Mouse (Mus musculus) C2C12 (cell line): Measurements from ENCODE around the gene Patj.

Experiments used
- CEBPB ChIP-seq: IDR thresholded peaks from one replicate; pipeline ENCODE4 v1.6.1; 2011; ENCODE audit warnings: low read depth, mild to moderate bottlenecking, control low read depth, moderate library complexity
- CTCF ChIP-seq: IDR thresholded peaks from one replicate; pipeline ENCODE4 v1.5.1; 2011; ENCODE audit not compliant: control insufficient read depth, insufficient read depth, insufficient read length
- FOSL1 ChIP-seq: IDR thresholded peaks from one replicate; pipeline ENCODE4 v1.8.0; 2011; ENCODE audit warnings: mild to moderate bottlenecking, low read length; ENCODE audit not compliant: poor library complexity, insufficient read depth, severe bottlenecking
- MAX ChIP-seq: IDR thresholded peaks from one replicate; pipeline ENCODE4 v1.6.1; 2011; ENCODE audit warnings: mild to moderate bottlenecking, control low read depth
- MYOD1 ChIP-seq: IDR thresholded peaks from one replicate; pipeline ENCODE4 v1.6.1; 2011; ENCODE audit warnings: low read depth; ENCODE audit not compliant: control insufficient read depth, insufficient read length
- MYOG ChIP-seq: IDR thresholded peaks from one replicate; pipeline ENCODE4 v1.6.1; 2011; ENCODE audit not compliant: control insufficient read depth, insufficient read length; ENCODE audit errors: extremely low read depth
- USF1 ChIP-seq: IDR thresholded peaks from one replicate; pipeline ENCODE4 v1.6.1; 2011; ENCODE audit warnings: low read depth, mild to moderate bottlenecking, control low read depth, moderate library complexity

GRCm38 (mm10) chr4:98555666-98556065 lies 160.1 kb downstream of the Patj start:
- TF ChIP-seq CTCF: no peak
- no peak for TF ChIP-seq CEBPB
- no peak for TF ChIP-seq USF1
- TF ChIP-seq MAX: no peak
- TF ChIP-seq MYOD1: no peak
- no peak for TF ChIP-seq MYOG
- TF ChIP-seq FOSL1: no peak
